Mouse (Mus musculus) right cerebral cortex, adult 2 months (tissue): ENCODE measurements at regions not wholly inside any gene's neighbourhood (a gene's known extent, or its start where the extent isn't known, plus 50 kb on each side); places are given as distances from the start of the nearest gene placed in this dataset.

ENCODE experiments used
- DNase-seq, 2 experiments: peaks; one replicate each; pipeline ENCODE4 v3.0.0; 2021 to 2022; ENCODE audit warnings: low spot score in 2 of 2

DNA sequence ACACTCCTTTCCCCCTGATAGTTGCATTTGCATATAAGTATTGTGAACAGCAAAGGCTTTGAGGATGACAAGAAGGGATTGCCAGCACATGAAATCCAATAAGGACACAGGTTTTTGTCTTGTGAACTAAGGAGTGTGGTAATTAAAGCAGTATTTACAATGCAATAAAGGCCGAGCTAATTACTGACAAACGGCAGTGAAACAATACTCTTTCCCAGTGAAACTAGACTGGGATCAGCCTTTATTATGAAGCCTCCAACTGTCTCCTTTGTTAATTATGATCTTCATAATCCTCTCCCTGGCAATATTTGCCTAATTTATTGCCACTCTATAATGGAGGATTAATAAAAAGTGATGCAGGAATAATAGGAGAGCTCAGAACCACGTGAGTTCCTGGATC is 704.2 kb upstream of the Api5 start:
- no peak for DNase-seq

DNA sequence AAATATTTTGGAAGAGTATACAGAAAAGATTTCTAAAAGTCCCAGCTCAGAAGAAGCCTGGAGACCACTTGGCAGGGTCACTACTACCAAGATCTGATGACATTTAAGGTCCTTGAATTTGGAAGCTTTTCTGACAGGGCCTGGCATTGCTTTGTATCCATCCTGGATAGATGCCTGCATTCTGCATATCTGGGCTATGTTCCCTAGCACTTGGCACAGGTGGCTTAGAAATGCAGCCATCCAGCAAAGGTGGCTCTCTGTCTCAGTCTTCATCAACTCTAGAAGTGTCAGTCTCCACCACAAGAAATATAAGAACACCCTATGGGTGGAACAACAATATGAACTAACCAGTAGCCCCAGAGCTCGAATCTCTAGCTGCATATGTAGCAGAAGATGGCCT is 702.2 kb upstream of the Api5 start:
- DNase-seq = no peak

- DNase-seq = peak in 1 of 2 experiments; percentile 17
Observed at GRCm38 (mm10) chr2:95136636-95137035, 698.7 kb upstream of the Api5 start.

DNA sequence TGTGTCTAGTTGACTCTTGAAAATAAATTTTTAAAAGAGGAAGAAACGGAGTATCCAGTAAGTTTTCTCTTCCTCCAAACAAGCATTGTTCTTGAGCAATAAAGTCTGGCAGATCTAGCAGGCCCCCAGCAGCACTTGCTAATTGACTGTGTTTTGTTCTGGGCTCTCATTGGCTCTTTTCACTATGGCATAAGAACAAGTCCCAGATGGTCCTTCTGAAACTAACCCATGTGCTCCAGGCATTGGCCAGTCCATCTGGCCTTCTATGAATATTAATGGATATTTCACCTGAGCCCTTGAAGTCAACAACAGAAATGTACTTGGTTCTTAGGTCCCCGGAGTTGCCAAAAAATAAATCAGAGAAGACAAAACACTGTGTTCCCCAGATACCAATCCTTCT is 693.2 kb upstream of the Api5 start:
- no peak for DNase-seq

DNA sequence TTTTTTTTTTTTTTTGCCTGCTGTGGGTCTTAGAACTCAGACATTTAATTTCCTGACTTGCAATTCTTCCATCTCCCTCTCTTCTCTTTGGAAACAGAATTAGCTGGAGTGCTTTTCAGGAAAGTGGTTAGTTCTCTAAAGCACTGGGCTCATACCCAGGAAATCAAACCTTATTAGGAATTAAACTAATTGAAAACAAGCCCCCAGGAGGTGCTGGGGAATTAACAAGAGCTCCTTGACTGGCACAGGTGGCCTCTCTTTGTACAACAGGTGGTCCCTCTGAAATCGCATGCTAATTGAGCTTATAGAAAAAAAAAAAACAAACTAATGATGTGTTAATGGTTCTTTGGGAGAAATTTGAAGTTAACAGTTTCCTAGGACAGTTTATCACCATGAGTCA is 690.8 kb upstream of the Api5 start:
- no peak for DNase-seq

DNA sequence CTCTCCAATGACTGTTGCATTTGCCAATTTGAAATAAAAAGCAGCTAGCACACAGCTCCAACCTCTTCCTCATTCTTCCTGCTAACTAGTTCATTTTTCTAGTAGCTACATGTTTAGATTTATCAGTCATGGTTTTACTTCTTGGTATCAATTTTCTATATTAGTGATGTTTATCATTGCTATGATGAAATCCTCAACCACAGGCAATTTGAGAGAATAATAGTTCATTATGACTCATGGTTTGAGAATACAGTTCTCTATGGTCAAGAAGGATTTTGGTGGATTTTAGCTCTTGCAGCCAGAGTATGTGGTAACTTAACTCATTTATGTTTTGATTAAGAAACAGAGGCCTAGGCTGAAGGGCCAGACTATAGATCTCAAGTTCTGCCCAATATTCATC is 681.6 kb upstream of the Api5 start:
- no peak for DNase-seq

DNA sequence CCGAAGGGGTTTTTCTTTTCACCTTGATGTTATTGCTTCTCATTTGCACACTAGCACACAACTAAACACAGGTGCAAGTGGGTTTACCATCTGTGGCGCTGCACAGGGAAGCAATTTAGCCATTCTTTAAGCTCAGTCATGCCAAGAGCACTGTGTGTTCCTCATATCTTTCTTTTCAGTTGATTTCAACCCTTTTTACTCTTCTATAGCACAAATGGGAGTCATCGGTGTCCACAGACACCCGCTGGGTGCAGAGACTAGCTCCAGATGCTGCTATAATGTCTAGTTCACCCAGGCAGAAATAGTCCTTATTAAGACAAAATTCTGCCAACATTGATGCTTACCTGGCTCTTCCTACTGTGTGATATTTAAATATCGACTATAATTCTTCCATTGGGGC is 659.1 kb upstream of the Api5 start:
- no peak for DNase-seq

DNA sequence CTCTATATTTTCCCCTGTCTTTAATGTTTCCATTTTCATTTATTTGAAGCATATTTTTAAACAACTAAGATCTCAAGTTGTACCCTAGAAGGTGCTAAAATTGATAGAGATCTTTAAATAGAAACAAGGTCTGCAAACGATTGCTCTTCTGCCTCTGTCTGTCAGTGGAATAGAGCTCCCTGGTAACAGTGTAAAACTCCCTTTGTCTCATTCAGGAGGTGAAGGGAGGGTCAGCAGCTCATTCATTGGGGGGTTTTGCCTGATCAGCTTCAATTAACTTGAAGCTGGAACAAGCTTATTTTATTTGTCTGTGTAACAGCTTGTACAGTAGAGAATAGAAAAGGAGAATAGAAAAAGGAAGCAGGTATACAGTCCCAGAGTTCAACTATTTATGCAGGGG is 616.7 kb upstream of the Api5 start:
- DNase-seq = no peak

DNA sequence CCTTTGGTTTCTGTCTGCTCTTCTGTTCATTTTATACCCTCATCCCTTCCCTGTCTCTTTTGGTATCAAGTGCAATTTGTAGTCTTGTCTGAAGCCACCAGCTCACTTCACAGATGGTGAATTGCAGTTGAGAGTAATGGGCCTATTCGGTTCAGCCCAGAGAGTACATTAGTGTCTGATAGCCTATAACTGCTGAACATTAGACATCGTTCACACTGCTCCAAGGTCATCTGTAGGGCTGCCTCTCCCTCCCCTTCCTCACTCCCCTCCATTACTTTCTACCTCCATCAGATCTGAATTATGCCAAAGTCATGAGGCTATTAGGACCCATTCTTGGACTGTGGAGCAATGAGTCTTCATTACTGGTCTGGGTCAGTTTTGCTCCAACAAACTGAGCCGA is 615.9 kb upstream of the Api5 start:
- no peak for DNase-seq
